Mouse (Mus musculus): Measurements from ENCODE around the gene Med8. TPM values are rescaled to one million over a fixed set of nuclear protein-coding genes. Genes with fewer than 3 reads are reported as not detected.
A peak's percentile ranks its signal among the peaks of the same experiment; 100 is the strongest.

Med8 gene
- polyA plus RNA-seq, 2 experiments = 50.2 to 69.1 TPM

- no peak for DNase-seq (ENCODE audit: low read depth in 3 of 3, low spot score in 3 of 3)
- TF ChIP-seq EP300 (IDR thresholded peaks at IDR 0.05; ENCODE audit: low read depth) (no peak), CTCF (IDR thresholded peaks at IDR 0.05; ENCODE audit: low read depth) (no peak)
- no peaks in the 10 kb centered on the region for H3K9me3 ChIP-seq (ENCODE audit: control insufficient read depth, low read length)
- peaks cover 54 to 57% of the 10 kb centered on the region in 2 experiments for H3K4me1 ChIP-seq (replicated peaks; ENCODE audit: control insufficient read depth in 2 of 2, insufficient read depth in 2 of 2, low read length in 1 of 2)
- H3K27ac ChIP-seq = peak overlapping the region; percentile 68
- H3K4me3 ChIP-seq (ENCODE audit: insufficient read depth in 1 of 2, low read depth in 2 of 2, low read length in 2 of 2) = peak overlapping the region; percentile 68 to 90
- peak overlapping the region; percentile 99 for H3K4me2 ChIP-seq (ENCODE audit: low read depth)
- peak overlapping the region; percentile 92 for H3K9ac ChIP-seq (replicated peaks)
- ATAC-seq (ENCODE audit: insufficient read depth) = peak; percentile 14
- no peaks in the 10 kb centered on the region for H3K27me3 ChIP-seq (ENCODE audit: control insufficient read depth, insufficient read depth, low read length)
- WGBS (ENCODE audit: insufficient replicate concordance) = 7% methylated on average over 5 of the region's 5 CpGs
- peaks cover 26% of the 10 kb centered on the region for H3K36me3 ChIP-seq (replicated peaks; ENCODE audit: control insufficient read depth, insufficient read depth, low read depth)
These were observed 18.3 kb downstream of the Med8 start for GRCm38 (mm10) chr4:118427415-118427767.

GRCm38 (mm10) chr4:118427768-118428451 lies 18.8 kb downstream of the Med8 start, which contains the start of gene Elovl1:
Elovl1 (plus strand) TSS chr4:118428093.
- Histone ChIP-seq H3K4me1 (replicated peaks; ENCODE audit: control insufficient read depth in 2 of 2, insufficient read depth in 2 of 2, low read length in 1 of 2) (peaks cover 54 to 57% of the 10 kb centered on the region in 2 experiments), H3K4me3 (ENCODE audit: insufficient read depth in 1 of 2, low read depth in 2 of 2, low read length in 2 of 2) (peak within 1 kb of the TSS; percentile 73 to 90), H3K27me3 (ENCODE audit: control insufficient read depth, insufficient read depth, low read length) (no peaks in the 10 kb centered on the region), H3K36me3 (replicated peaks; ENCODE audit: control insufficient read depth, insufficient read depth, low read depth) (peaks cover 31% of the 10 kb centered on the region), H3K4me2 (ENCODE audit: low read depth) (peak within 1 kb of the TSS; percentile 99), H3K9ac (replicated peaks) (peak within 1 kb of the TSS; percentile 92), H3K27ac (peak within 1 kb of the TSS; percentile 85), H3K9me3 (ENCODE audit: control insufficient read depth, low read length) (no peaks in the 10 kb centered on the region)
- under 1% methylated on average over 26 of the region's 31 CpGs for WGBS (ENCODE audit: insufficient replicate concordance)
- peak; percentile 73 to 83 (median 79) for DNase-seq (ENCODE audit: low read depth in 3 of 3, low spot score in 3 of 3)
- peak; percentile 88 for ATAC-seq (ENCODE audit: insufficient read depth)
- TF ChIP-seq CTCF (IDR thresholded peaks at IDR 0.05; ENCODE audit: low read depth) (peak; percentile 80), EP300 (IDR thresholded peaks at IDR 0.05; ENCODE audit: low read depth) (no peak)

- Histone ChIP-seq H3K9me3 (ENCODE audit: control insufficient read depth, low read length) (no peaks in the 10 kb centered on the region), H3K4me1 (replicated peaks; ENCODE audit: control insufficient read depth in 2 of 2, insufficient read depth in 2 of 2, low read length in 1 of 2) (peaks cover 54% of the 10 kb centered on the region in 2 experiments), H3K4me3 (ENCODE audit: insufficient read depth in 1 of 2, low read depth in 2 of 2, low read length in 2 of 2) (peak overlapping the region; percentile 73 to 90), H3K4me2 (ENCODE audit: low read depth) (peak overlapping the region; percentile 99), H3K27me3 (ENCODE audit: control insufficient read depth, insufficient read depth, low read length) (no peaks in the 10 kb centered on the region), H3K9ac (replicated peaks) (peak overlapping the region; percentile 92), H3K27ac (peak overlapping the region; percentile 85), H3K36me3 (replicated peaks; ENCODE audit: control insufficient read depth, insufficient read depth, low read depth) (peaks cover 39% of the 10 kb centered on the region)
- WGBS (ENCODE audit: insufficient replicate concordance) = 20% methylated on average over 15 of the region's 15 CpGs
- ATAC-seq (ENCODE audit: insufficient read depth) (peak; percentile 55), DNase-seq (ENCODE audit: low read depth in 3 of 3, low spot score in 3 of 3) (no peak)
- TF ChIP-seq EP300 (IDR thresholded peaks at IDR 0.05; ENCODE audit: low read depth) = no peak
- TF ChIP-seq CTCF (IDR thresholded peaks at IDR 0.05; ENCODE audit: low read depth) = no peak
These were observed 19.5 kb downstream of the Med8 start for GRCm38 (mm10) chr4:118428531-118429214.

GRCm38 (mm10) chr4:118429215-118429895 lies 20.2 kb downstream of the Med8 start:
- peak overlapping the region; percentile 92 for H3K9ac ChIP-seq (replicated peaks)
- 9% methylated on average over 7 of the region's 7 CpGs for WGBS (ENCODE audit: insufficient replicate concordance)
- H3K27me3 ChIP-seq (ENCODE audit: control insufficient read depth, insufficient read depth, low read length) = no peaks in the 10 kb centered on the region
- no peak for ATAC-seq (ENCODE audit: insufficient read depth)
- no peak for TF ChIP-seq EP300 (IDR thresholded peaks at IDR 0.05; ENCODE audit: low read depth)
- no peak for TF ChIP-seq CTCF (IDR thresholded peaks at IDR 0.05; ENCODE audit: low read depth)
- H3K4me1 ChIP-seq (replicated peaks; ENCODE audit: control insufficient read depth in 2 of 2, insufficient read depth in 2 of 2, low read length in 1 of 2) = peaks cover 48 to 50% of the 10 kb centered on the region in 2 experiments
- H3K27ac ChIP-seq = peak overlapping the region; percentile 85
- peaks cover 45% of the 10 kb centered on the region for H3K36me3 ChIP-seq (replicated peaks; ENCODE audit: control insufficient read depth, insufficient read depth, low read depth)
- peak overlapping the region; percentile 99 for H3K4me2 ChIP-seq (ENCODE audit: low read depth)
- no peak for DNase-seq (ENCODE audit: low read depth in 3 of 3, low spot score in 3 of 3)
- peak overlapping the region; percentile 73 to 90 for H3K4me3 ChIP-seq (ENCODE audit: insufficient read depth in 1 of 2, low read depth in 2 of 2, low read length in 2 of 2)
- no peaks in the 10 kb centered on the region for H3K9me3 ChIP-seq (ENCODE audit: control insufficient read depth, low read length)

- no peak overlapping the region for H3K27ac ChIP-seq
- no peak overlapping the region for H3K4me2 ChIP-seq (ENCODE audit: low read depth)
- TF ChIP-seq CTCF (IDR thresholded peaks at IDR 0.05; ENCODE audit: low read depth) (no peak), EP300 (IDR thresholded peaks at IDR 0.05; ENCODE audit: low read depth) (no peak)
- peaks cover 63% of the 10 kb centered on the region for H3K36me3 ChIP-seq (replicated peaks; ENCODE audit: control insufficient read depth, insufficient read depth, low read depth)
- ATAC-seq (ENCODE audit: insufficient read depth) (no peak), DNase-seq (ENCODE audit: low read depth in 3 of 3, low spot score in 3 of 3) (no peak)
- no peaks in the 10 kb centered on the region for H3K9me3 ChIP-seq (ENCODE audit: control insufficient read depth, low read length)
- H3K27me3 ChIP-seq (ENCODE audit: control insufficient read depth, insufficient read depth, low read length) = no peaks in the 10 kb centered on the region
- H3K9ac ChIP-seq (replicated peaks) = no peak overlapping the region
- H3K4me3 ChIP-seq (ENCODE audit: insufficient read depth in 1 of 2, low read depth in 2 of 2, low read length in 2 of 2) = no peak overlapping the region
- peaks cover 37 to 47% of the 10 kb centered on the region in 2 experiments for H3K4me1 ChIP-seq (replicated peaks; ENCODE audit: control insufficient read depth in 2 of 2, insufficient read depth in 2 of 2, low read length in 1 of 2)
- 75% methylated on average over 8 of the region's 8 CpGs for WGBS (ENCODE audit: insufficient replicate concordance)
These were observed 23.2 kb downstream of the Med8 start for GRCm38 (mm10) chr4:118432332-118432731.

Measured in liver, embryonic 14.5 days (tissue).